Mouse (Mus musculus) forebrain, embryonic 16.5 days (tissue): ENCODE results near the gene Zfp39. TPM values are rescaled to one million over a fixed set of nuclear protein-coding genes. Genes with fewer than 3 reads are reported as not detected.

Source experiments
- ATAC-seq: fragments of 200-750 bp; cut with Nextera tagmentation; 2 replicates; pipeline ENCODE4 v1.8.0; 2017; ENCODE audit warnings: mild to moderate bottlenecking, moderate library complexity
- H3K27ac ChIP-seq: fragments of 300-500 bp; sonication (generic); 2 replicates; pipeline ENCODE4 v1.5.1; 2014; ENCODE audit warnings: low read length, control low read depth
- H3K27me3 ChIP-seq: fragments of 300-500 bp; sonication (generic); replicated peaks from 2 replicates; pipeline ENCODE4 v1.6.1; 2014; ENCODE audit warnings: low read length; ENCODE audit not compliant: control insufficient read depth, insufficient read depth
- H3K36me3 ChIP-seq: fragments of 300-500 bp; sonication (generic); 2 replicates; pipeline ENCODE4 v1.6.1; 2014; ENCODE audit not compliant: control insufficient read depth, insufficient read depth
- H3K4me1 ChIP-seq: fragments of 300-500 bp; sonication (generic); replicated peaks from 2 replicates; pipeline ENCODE4 v1.6.1; 2014; ENCODE audit warnings: low read length; ENCODE audit not compliant: control insufficient read depth, insufficient read depth
- H3K4me2 ChIP-seq: fragments of 300-500 bp; sonication (generic); 2 replicates; pipeline ENCODE4 v1.6.1; 2014; ENCODE audit warnings: mild to moderate bottlenecking, low read length, control low read depth
- H3K4me3 ChIP-seq: fragments of 300-500 bp; sonication (generic); replicated peaks from 2 replicates; pipeline ENCODE4 v1.5.1; 2014; ENCODE audit warnings: mild to moderate bottlenecking, low read length, control low read depth
- H3K9ac ChIP-seq: fragments of 300-500 bp; sonication (generic); replicated peaks from 2 replicates; pipeline ENCODE4 v1.6.1; 2014; ENCODE audit warnings: low read depth, low read length, control low read depth
- H3K9me3 ChIP-seq: fragments of 300-500 bp; sonication (generic); 2 replicates; pipeline ENCODE4 v1.6.1; 2016; ENCODE audit warnings: low read length; ENCODE audit not compliant: control insufficient read depth
- WGBS: fragments of 180-500 bp; shearing (Covaris S2); extraction: QIAGEN DNeasy Blood & Tissue Kit; methylation state at CpG from one replicate; pipeline ENCODE4 v1.1.7; 2014; 5-methylcytosine and 5-hydroxymethylcytosine counted together
- polyA plus RNA-seq: library from polyadenylated mRNA; unstranded; fragments of >200 nt; fragmentation: Nextera tagmentation; extraction: Ambion mirVana; gene quantifications from 2 replicates; pipeline ENCODE4 v1.2.1, GENCODE M21; 2015

Gene Zfp39
- polyA plus RNA-seq, 1 experiment from 2014 or later = 8.1 TPM

- Histone ChIP-seq H3K36me3 (no peaks in the 10 kb centered on the region; the same call in 1 of the 2 replicates), H3K9me3 (no peaks in the 10 kb centered on the region), H3K4me2 (peak overlapping the region; percentile 76), H3K9ac (0 out of 2 replicates have a peak overlapping the region, but pooled peaks have one; percentile 36), H3K4me3 (peak overlapping the region; percentile 70), H3K27ac (no peak overlapping the region), H3K27me3 (no peaks in the 10 kb centered on the region), H3K4me1 (peaks cover 8% of the 10 kb centered on the region)
- 1% methylated on average over 8 of the region's 8 CpGs for whole genome bisulfite sequencing
- ATAC-seq = peak; percentile 9
Measured at GRCm38 (mm10) chr11:58904410-58904718, 339 bp upstream of the Zfp39 start.

GRCm38 (mm10) chr11:58901080-58901479, 2.9 kb downstream of the Zfp39 start:
- Histone ChIP-seq H3K27ac (no peak overlapping the region), H3K4me1 (peaks cover 8% of the 10 kb centered on the region), H3K9me3 (no peaks in the 10 kb centered on the region), H3K36me3 (peaks cover 12% of the 10 kb centered on the region), H3K27me3 (no peaks in the 10 kb centered on the region), H3K4me2 (no peak overlapping the region), H3K9ac (no peak overlapping the region), H3K4me3 (no peak overlapping the region)
- no peak for ATAC-seq

- H3K27me3 ChIP-seq = no peaks in the 10 kb centered on the region
- H3K4me2 ChIP-seq = no peak overlapping the region
- no peak for ATAC-seq
- H3K4me3 ChIP-seq = no peak overlapping the region
- no peak overlapping the region for H3K9ac ChIP-seq
- H3K27ac ChIP-seq = no peak overlapping the region
- 78% methylated on average over 6 of the region's 6 CpGs for WGBS
- peaks cover 25% of the 10 kb centered on the region for H3K36me3 ChIP-seq
- no peaks in the 10 kb centered on the region for H3K9me3 ChIP-seq
- H3K4me1 ChIP-seq = no peaks in the 10 kb centered on the region
Measured at GRCm38 (mm10) chr11:58897485-58897884, 6.5 kb downstream of the Zfp39 start.

GRCm38 (mm10) chr11:58894456-58894855, 9.6 kb downstream of the Zfp39 start:
- no peak for ATAC-seq
- no peaks in the 10 kb centered on the region for H3K27me3 ChIP-seq
- no peak overlapping the region for H3K4me3 ChIP-seq
- no peak overlapping the region for H3K9ac ChIP-seq
- H3K36me3 ChIP-seq = peaks cover 48% of the 10 kb centered on the region
- no peak overlapping the region for H3K27ac ChIP-seq
- no peaks in the 10 kb centered on the region for H3K4me1 ChIP-seq
- no peak overlapping the region for H3K4me2 ChIP-seq
- 77% methylated on average over 6 of the region's 6 CpGs for WGBS
- no peaks in the 10 kb centered on the region for H3K9me3 ChIP-seq

- Histone ChIP-seq H3K27me3 (no peaks in the 10 kb centered on the region), H3K4me3 (no peak overlapping the region), H3K9me3 (no peaks in the 10 kb centered on the region), H3K4me2 (no peak overlapping the region), H3K4me1 (no peaks in the 10 kb centered on the region), H3K27ac (no peak overlapping the region), H3K36me3 (peaks cover 39% of the 10 kb centered on the region), H3K9ac (no peak overlapping the region)
- WGBS = 88% methylated on average over 10 of the region's 10 CpGs
- no peak for ATAC-seq
Measured at GRCm38 (mm10) chr11:58890511-58890910, 13.5 kb downstream of the Zfp39 start.

GRCm38 (mm10) chr11:58883756-58884155, 20.3 kb downstream of the Zfp39 start:
- no peak overlapping the region for H3K4me3 ChIP-seq
- ATAC-seq = no peak
- H3K9me3 ChIP-seq = no peaks in the 10 kb centered on the region
- no peaks in the 10 kb centered on the region for H3K27me3 ChIP-seq
- 94% methylated on average over 8 of the region's 8 CpGs for WGBS
- H3K36me3 ChIP-seq = peaks cover 18% of the 10 kb centered on the region
- no peak overlapping the region for H3K9ac ChIP-seq
- no peak overlapping the region for H3K27ac ChIP-seq
- H3K4me1 ChIP-seq = no peaks in the 10 kb centered on the region
- no peak overlapping the region for H3K4me2 ChIP-seq

GRCm38 (mm10) chr11:58870961-58871360, 33.1 kb downstream of the Zfp39 start:
- Histone ChIP-seq H3K27ac (no peak overlapping the region), H3K9ac (no peak overlapping the region), H3K9me3 (no peaks in the 10 kb centered on the region), H3K36me3 (peaks cover 9% of the 10 kb centered on the region; the same call in 1 of the 2 replicates), H3K27me3 (no peaks in the 10 kb centered on the region), H3K4me2 (no peak overlapping the region), H3K4me1 (peaks cover 9% of the 10 kb centered on the region), H3K4me3 (no peak overlapping the region)
- no peak for ATAC-seq
- WGBS = 90% methylated on average over 4 of the region's 4 CpGs

GRCm38 (mm10) chr11:58867954-58868330, 36.1 kb downstream of the Zfp39 start:
- H3K9ac ChIP-seq = no peak overlapping the region
- H3K27ac ChIP-seq = no peak overlapping the region
- 78% methylated on average over 6 of the region's 6 CpGs for WGBS
- peak overlapping the region; percentile 88 for H3K4me2 ChIP-seq
- peaks cover 9% of the 10 kb centered on the region for H3K4me1 ChIP-seq
- H3K9me3 ChIP-seq = no peaks in the 10 kb centered on the region
- 0 out of 2 replicates have a peak, but pooled peaks cover 3% of the 10 kb centered on the region for H3K27me3 ChIP-seq
- H3K36me3 ChIP-seq = peaks cover 9% of the 10 kb centered on the region; the same call in 1 of the 2 replicates
- peak overlapping the region; percentile 79 for H3K4me3 ChIP-seq
- ATAC-seq = no peak

- Histone ChIP-seq H3K27ac (peak within 1 kb of the TSS; percentile 92), H3K9ac (peak within 1 kb of the TSS; percentile 88), H3K4me2 (peak within 1 kb of the TSS; percentile 88), H3K4me1 (peaks cover 9% of the 10 kb centered on the region), H3K36me3 (peaks cover 9% of the 10 kb centered on the region; the same call in 1 of the 2 replicates), H3K27me3 (0 out of 2 replicates have a peak, but pooled peaks cover 3% of the 10 kb centered on the region), H3K9me3 (no peaks in the 10 kb centered on the region), H3K4me3 (peak within 1 kb of the TSS; percentile 79)
- WGBS = 4% methylated on average over 37 of the region's 37 CpGs
- ATAC-seq = peak; percentile 93
Measured at GRCm38 (mm10) chr11:58867039-58867953, 36.7 kb downstream of the Zfp39 start, which contains the start of gene 2810021J22Rik. Gene 2810021J22Rik, plus strand, starts transcription at chr11:58867216.
